Mouse (Mus musculus): ENCODE data around the gene Ewsr1.

- TF ChIP-seq POLR2A (IDR thresholded peaks at IDR 0.05; ENCODE audit: low read depth, low read length), result no peak
- TF ChIP-seq CTCF (IDR thresholded peaks at IDR 0.05; ENCODE audit: borderline replicate concordance, insufficient read depth, low read length), result no peak
Measured at GRCm38 (mm10) chr11:5058783-5059182, 40.3 kb downstream of the Ewsr1 start.

Measured in embryonic fibroblast, embryonic 13.5 days (primary cell).